Comparison of ENCODE assay signal across 8 mouse cellular contexts in genomic region chr2:176636244-176636643, GRCm38 (mm10). TPM values are rescaled to one million over a fixed set of nuclear protein-coding genes. Genes with fewer than 3 reads are reported as not detected.
DNase-seq lines count a peak whose midpoint lies in the region; ATAC-seq and TF ChIP-seq lines count a peak whose summit lies in the region.
"Not testable (repeated sequence)": the region's sequence is repeated elsewhere in the genome, so short reads cannot be mapped to it uniquely, and the experiment has no call there.

Gm14308 (minus strand) TSS chr2:176636344.

- not testable (repeated sequence) for H3K4me1 ChIP-seq in cortical plate, adult 2 months (ENCODE audit: control insufficient read depth, insufficient read depth, low read length); forebrain, embryonic 12.5 days; heart, embryonic 12.5 days (replicated peaks); hindbrain, embryonic 13.5 days (replicated peaks); kidney, embryonic 16.5 days (ENCODE audit: insufficient read depth, low read length); lung, embryonic 14.5 days (ENCODE audit: insufficient read depth); midbrain, embryonic 15.5 days; stomach, embryonic 16.5 days (ENCODE audit: control insufficient read depth, insufficient read depth, low read length)

- not testable (repeated sequence) for H3K4me2 ChIP-seq in forebrain, embryonic 12.5 days; heart, embryonic 12.5 days; hindbrain, embryonic 13.5 days; kidney, embryonic 16.5 days (replicated peaks; ENCODE audit: low read depth, low read length); lung, embryonic 14.5 days; midbrain, embryonic 15.5 days; stomach, embryonic 16.5 days (ENCODE audit: low read depth, low read length)

- ATAC-seq in forebrain, embryonic 12.5 days (ENCODE audit: low FRiP score); heart, embryonic 12.5 days (ENCODE audit: insufficient number of reproducible peaks, low FRiP score); hindbrain, embryonic 13.5 days (ENCODE audit: low FRiP score); kidney, embryonic 16.5 days (ENCODE audit: low FRiP score, low TSS enrichment); lung, embryonic 14.5 days (ENCODE audit: insufficient read depth); midbrain, embryonic 15.5 days (replicated peaks); stomach, embryonic 16.5 days (ENCODE audit: insufficient read depth, low FRiP score): not testable (repeated sequence)

- not testable (repeated sequence) for H3K9ac ChIP-seq in forebrain, embryonic 12.5 days; heart, embryonic 12.5 days; hindbrain, embryonic 13.5 days; kidney, embryonic 16.5 days (replicated peaks; ENCODE audit: low read length); lung, embryonic 14.5 days; midbrain, embryonic 15.5 days; stomach, embryonic 16.5 days (ENCODE audit: low read length)

- H3K27ac ChIP-seq in cortical plate, adult 2 months (ENCODE audit: insufficient read depth, low read length); forebrain, embryonic 12.5 days; heart, embryonic 12.5 days (ENCODE audit: poor library complexity, severe bottlenecking); hindbrain, embryonic 13.5 days; kidney, embryonic 16.5 days (ENCODE audit: low read length); lung, embryonic 14.5 days (ENCODE audit: low read depth); midbrain, embryonic 15.5 days; stomach, embryonic 16.5 days (ENCODE audit: low read length): not testable (repeated sequence)

- DNase-seq in lung, embryonic 14.5 days, result not testable (repeated sequence)

- H3K27me3 ChIP-seq in forebrain, embryonic 12.5 days; heart, embryonic 12.5 days (replicated peaks); hindbrain, embryonic 13.5 days; kidney, embryonic 16.5 days (ENCODE audit: insufficient read depth, low read length); lung, embryonic 14.5 days (ENCODE audit: insufficient read depth, low read length); midbrain, embryonic 15.5 days (replicated peaks); stomach, embryonic 16.5 days (ENCODE audit: control insufficient read depth, insufficient read depth, low read length): not testable (repeated sequence)

- not testable (repeated sequence) for H3K36me3 ChIP-seq in forebrain, embryonic 12.5 days (replicated peaks); heart, embryonic 12.5 days; hindbrain, embryonic 13.5 days; kidney, embryonic 16.5 days (ENCODE audit: insufficient read depth, low read length); lung, embryonic 14.5 days (ENCODE audit: insufficient read depth); midbrain, embryonic 15.5 days (replicated peaks); stomach, embryonic 16.5 days (ENCODE audit: control insufficient read depth, insufficient read depth, low read length)

- WGBS in forebrain, embryonic 12.5 days, result no CpG with 5 or more reads among the region's 4 CpGs
- no CpG with 5 or more reads among the region's 4 CpGs for WGBS in heart, embryonic 12.5 days
- WGBS in hindbrain, embryonic 13.5 days, result no CpG with 5 or more reads among the region's 4 CpGs
- no CpG with 5 or more reads among the region's 4 CpGs for WGBS in kidney, embryonic 16.5 days
- no CpG with 5 or more reads among the region's 4 CpGs for WGBS in lung, embryonic 14.5 days
- WGBS in midbrain, embryonic 15.5 days, result no CpG with 5 or more reads among the region's 4 CpGs
- no CpG with 5 or more reads among the region's 4 CpGs for WGBS in stomach, embryonic 16.5 days

- not testable (repeated sequence) for TF ChIP-seq POLR2A in cortical plate, adult 2 months (IDR thresholded peaks at IDR 0.05; ENCODE audit: extremely low read depth, insufficient read depth, low read length)

- TF ChIP-seq CTCF in cortical plate, adult 2 months (IDR thresholded peaks at IDR 0.05; ENCODE audit: extremely low read depth, insufficient read depth, low read length); lung, embryonic 14.5 days (IDR thresholded peaks at IDR 0.05; ENCODE audit: low read depth): not testable (repeated sequence)

- not testable (repeated sequence) for H3K9me3 ChIP-seq in forebrain, embryonic 12.5 days; heart, embryonic 12.5 days (replicated peaks); hindbrain, embryonic 13.5 days; kidney, embryonic 16.5 days (ENCODE audit: low read length); lung, embryonic 14.5 days (ENCODE audit: low read depth, low read length); midbrain, embryonic 15.5 days; stomach, embryonic 16.5 days (replicated peaks; ENCODE audit: control insufficient read depth, low read length)

- not testable (repeated sequence) for H3K4me3 ChIP-seq in cortical plate, adult 2 months (ENCODE audit: insufficient read depth, low read length); forebrain, embryonic 12.5 days (replicated peaks); heart, embryonic 12.5 days; hindbrain, embryonic 13.5 days; kidney, embryonic 16.5 days (ENCODE audit: low read length); lung, embryonic 14.5 days (ENCODE audit: low read depth, low read length); midbrain, embryonic 15.5 days; stomach, embryonic 16.5 days (replicated peaks; ENCODE audit: low read length)

RNA-seq across cellular contexts. Expression of gene Gm14308, which starts in this region (rescaled TPM):
- polyA plus RNA-seq in cortical plate, adult 2 months (2012; rRNA removed), result 16.5 and 19.7 TPM in 2 replicates
- polyA plus RNA-seq in forebrain, embryonic 12.5 days (2016; fragmentation: Nextera tagmentation; extraction: Ambion mirVana), result 20.6 and 26.4 TPM in 2 replicates
- 14.2 and 17.6 TPM in 2 replicates for polyA plus RNA-seq in heart, embryonic 12.5 days (2016; fragmentation: Nextera tagmentation; extraction: Ambion mirVana)
- polyA plus RNA-seq in hindbrain, embryonic 13.5 days (2015; fragmentation: Nextera tagmentation; extraction: Ambion mirVana), result 19.6 and 25.3 TPM in 2 replicates
- 12.5 and 14.4 TPM in 2 replicates for polyA plus RNA-seq in kidney, embryonic 16.5 days (2015; fragmentation: Nextera tagmentation; extraction: Ambion mirVana)
- polyA plus RNA-seq in lung, embryonic 14.5 days (2014; fragmentation: Nextera tagmentation; extraction: Ambion mirVana), result 21.7 and 22.7 TPM in 2 replicates
- 20.7 and 22.4 TPM in 2 replicates for polyA plus RNA-seq in midbrain, embryonic 15.5 days (2015; fragmentation: Nextera tagmentation; extraction: Ambion mirVana)
- polyA plus RNA-seq in stomach, embryonic 16.5 days (2015; fragmentation: Nextera tagmentation; extraction: Ambion mirVana), result 10.1 and 21.2 TPM in 2 replicates
